Mouse (Mus musculus) erythroblast, embryonic 14.5 days (primary cell): ENCODE measurements around the gene Dhfr. TPM values are rescaled to one million over a fixed set of nuclear protein-coding genes. Genes with fewer than 3 reads are reported as not detected.

ENCODE experiments used
- H3K27me3 ChIP-seq: 2 replicates; pipeline ENCODE4 v1.6.1; 2012; ENCODE audit warnings: inconsistent platforms; ENCODE audit not compliant: control insufficient read depth
- H3K36me3 ChIP-seq: 2 replicates; pipeline ENCODE4 v1.6.1; 2012; ENCODE audit warnings: mild to moderate bottlenecking, inconsistent platforms; ENCODE audit not compliant: control insufficient read depth
- H3K4me1 ChIP-seq: 2 replicates; pipeline ENCODE4 v1.6.1; 2012; ENCODE audit warnings: inconsistent platforms; ENCODE audit not compliant: control insufficient read depth
- H3K4me3 ChIP-seq: replicated peaks from 2 replicates; pipeline ENCODE3; 2012; ENCODE audit warnings: moderate library complexity, mild to moderate bottlenecking, inconsistent platforms
- H3K9me3 ChIP-seq: 2 replicates; pipeline ENCODE4 v1.6.1; 2012; ENCODE audit warnings: low read length, inconsistent platforms, mixed read lengths; ENCODE audit not compliant: control insufficient read depth
- GATA1 ChIP-seq: IDR thresholded peaks from 2 replicates; pipeline ENCODE4 v1.6.1; 2012; ENCODE audit warnings: low read length, inconsistent platforms, mixed read lengths
- TAL1 ChIP-seq: IDR thresholded peaks from 3 replicates; pipeline ENCODE4 v1.6.1; 2012; ENCODE audit warnings: low read length, inconsistent platforms, mixed read lengths
- polyA plus RNA-seq: library from polyadenylated mRNA; stranded (reverse); fragments of >175 nt; gene quantifications from 2 replicates; pipeline ENCODE4 v1.2.3, GENCODE M21; 2012

Gene Dhfr
- polyA plus RNA-seq, 1 experiment, result 0.23 TPM

GRCm38 (mm10) chr13:92337773-92338462 is 16.6 kb upstream of the Dhfr start:
- H3K27me3 ChIP-seq, result no peaks in the 10 kb centered on the region
- no peaks in the 10 kb centered on the region for H3K9me3 ChIP-seq
- no peak for TF ChIP-seq GATA1
- no peak for TF ChIP-seq TAL1
- no peak overlapping the region for H3K4me3 ChIP-seq
- H3K4me1 ChIP-seq, result peaks cover 7% of the 10 kb centered on the region
- H3K36me3 ChIP-seq, result peaks cover 60% of the 10 kb centered on the region

- no peak overlapping the region for H3K4me3 ChIP-seq
- no peaks in the 10 kb centered on the region for H3K9me3 ChIP-seq
- H3K27me3 ChIP-seq, result no peaks in the 10 kb centered on the region
- peaks cover 68% of the 10 kb centered on the region for H3K36me3 ChIP-seq
- peaks cover 7% of the 10 kb centered on the region for H3K4me1 ChIP-seq
- no peak for TF ChIP-seq GATA1
Observed at GRCm38 (mm10) chr13:92339787-92340186, 14.7 kb upstream of the Dhfr start.

- Histone ChIP-seq H3K27me3 (no peaks in the 10 kb centered on the region), H3K9me3 (no peaks in the 10 kb centered on the region), H3K4me3 (no peak overlapping the region), H3K4me1 (peaks cover 3% of the 10 kb centered on the region), H3K36me3 (peaks cover 85% of the 10 kb centered on the region)
- TF ChIP-seq TAL1 (no peak), GATA1 (no peak)
Observed at GRCm38 (mm10) chr13:92344033-92344432, 10.5 kb upstream of the Dhfr start.

GRCm38 (mm10) chr13:92346338-92346737 is 8.2 kb upstream of the Dhfr start:
- no peaks in the 10 kb centered on the region for H3K27me3 ChIP-seq
- no peak for TF ChIP-seq TAL1
- TF ChIP-seq GATA1, result no peak
- H3K36me3 ChIP-seq, result peaks cover 87% of the 10 kb centered on the region
- no peaks in the 10 kb centered on the region for H3K9me3 ChIP-seq
- H3K4me3 ChIP-seq, result no peak overlapping the region
- H3K4me1 ChIP-seq, result no peaks in the 10 kb centered on the region

GRCm38 (mm10) chr13:92351100-92351499 is 3.4 kb upstream of the Dhfr start:
- Histone ChIP-seq H3K4me3 (no peak overlapping the region), H3K36me3 (peaks cover 64% of the 10 kb centered on the region), H3K27me3 (no peaks in the 10 kb centered on the region), H3K9me3 (no peaks in the 10 kb centered on the region), H3K4me1 (peaks cover 30% of the 10 kb centered on the region)
- TF ChIP-seq TAL1, result no peak
- TF ChIP-seq GATA1, result no peak

GRCm38 (mm10) chr13:92353956-92354355 is 570 bp upstream of the Dhfr start:
- Histone ChIP-seq H3K4me3 (peak overlapping the region; percentile 88), H3K36me3 (peaks cover 66% of the 10 kb centered on the region), H3K9me3 (no peaks in the 10 kb centered on the region), H3K4me1 (peaks cover 46% of the 10 kb centered on the region), H3K27me3 (no peaks in the 10 kb centered on the region)
- TF ChIP-seq GATA1 (no peak), TAL1 (no peak)

GRCm38 (mm10) chr13:92355272-92355643 is 732 bp downstream of the Dhfr start:
- TF ChIP-seq GATA1, result no peak
- TF ChIP-seq TAL1, result no peak
- Histone ChIP-seq H3K4me3 (peak overlapping the region; percentile 88), H3K27me3 (no peaks in the 10 kb centered on the region), H3K4me1 (peaks cover 46% of the 10 kb centered on the region), H3K9me3 (no peaks in the 10 kb centered on the region), H3K36me3 (peaks cover 70% of the 10 kb centered on the region)

- Histone ChIP-seq H3K27me3 (no peaks in the 10 kb centered on the region), H3K36me3 (peaks cover 70% of the 10 kb centered on the region), H3K4me3 (peak overlapping the region; percentile 88), H3K4me1 (peaks cover 46% of the 10 kb centered on the region), H3K9me3 (no peaks in the 10 kb centered on the region)
- TF ChIP-seq TAL1 (no peak), GATA1 (no peak)
Observed at GRCm38 (mm10) chr13:92356376-92356775, 1.9 kb downstream of the Dhfr start.

GRCm38 (mm10) chr13:92357644-92358043 is 3.1 kb downstream of the Dhfr start:
- Histone ChIP-seq H3K9me3 (no peaks in the 10 kb centered on the region), H3K4me3 (no peak overlapping the region)
- TF ChIP-seq GATA1, result no peak
- TF ChIP-seq TAL1, result no peak

GRCm38 (mm10) chr13:92361609-92362008 is 7.1 kb downstream of the Dhfr start:
- H3K27me3 ChIP-seq, result no peaks in the 10 kb centered on the region
- TF ChIP-seq GATA1 (no peak), TAL1 (no peak)
- H3K9me3 ChIP-seq, result no peaks in the 10 kb centered on the region
- H3K4me1 ChIP-seq, result peaks cover 14% of the 10 kb centered on the region
- H3K36me3 ChIP-seq, result peaks cover 97% of the 10 kb centered on the region
- no peak overlapping the region for H3K4me3 ChIP-seq

More at GRCm38 (mm10) chr13:92357644-92358043, 3.1 kb downstream of the Dhfr start:
- H3K36me3 ChIP-seq, result peaks cover 70% of the 10 kb centered on the region
- peaks cover 46% of the 10 kb centered on the region for H3K4me1 ChIP-seq
- no peaks in the 10 kb centered on the region for H3K27me3 ChIP-seq
